Mouse (Mus musculus) layer of hippocampus, adult 9-10 months (tissue): ENCODE results near the gene Rhob.

Experiments used
- DNase-seq: peaks from one replicate; pipeline ENCODE4 v3.0.0; 2022; ENCODE audit warnings: low spot score

Rhob gene

DNA sequence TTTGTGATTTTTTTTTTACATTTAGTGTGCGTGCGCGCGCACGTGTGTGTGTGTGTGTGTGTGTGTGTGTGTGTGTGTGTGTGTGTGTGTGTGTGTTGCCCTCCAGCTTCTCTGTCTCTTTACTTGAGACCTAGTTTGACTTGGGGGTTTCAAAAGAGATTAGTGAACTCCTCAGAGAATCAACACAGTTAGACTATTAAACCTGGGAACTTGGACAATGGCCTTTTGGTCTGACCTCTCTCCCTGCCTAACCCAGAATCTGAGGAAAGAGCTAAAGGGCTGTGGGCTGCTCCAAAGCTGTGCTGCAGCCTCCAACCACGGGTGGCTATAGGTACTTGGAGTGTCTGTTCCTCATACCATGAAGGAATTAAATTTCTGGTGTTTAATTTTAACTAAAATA, 4.3 kb upstream of the Rhob start:
- no peak for DNase-seq

- DNase-seq: no peak
Observed at GRCm38 (mm10) chr12:8502546-8502945, 2.7 kb upstream of the Rhob start.

DNA sequence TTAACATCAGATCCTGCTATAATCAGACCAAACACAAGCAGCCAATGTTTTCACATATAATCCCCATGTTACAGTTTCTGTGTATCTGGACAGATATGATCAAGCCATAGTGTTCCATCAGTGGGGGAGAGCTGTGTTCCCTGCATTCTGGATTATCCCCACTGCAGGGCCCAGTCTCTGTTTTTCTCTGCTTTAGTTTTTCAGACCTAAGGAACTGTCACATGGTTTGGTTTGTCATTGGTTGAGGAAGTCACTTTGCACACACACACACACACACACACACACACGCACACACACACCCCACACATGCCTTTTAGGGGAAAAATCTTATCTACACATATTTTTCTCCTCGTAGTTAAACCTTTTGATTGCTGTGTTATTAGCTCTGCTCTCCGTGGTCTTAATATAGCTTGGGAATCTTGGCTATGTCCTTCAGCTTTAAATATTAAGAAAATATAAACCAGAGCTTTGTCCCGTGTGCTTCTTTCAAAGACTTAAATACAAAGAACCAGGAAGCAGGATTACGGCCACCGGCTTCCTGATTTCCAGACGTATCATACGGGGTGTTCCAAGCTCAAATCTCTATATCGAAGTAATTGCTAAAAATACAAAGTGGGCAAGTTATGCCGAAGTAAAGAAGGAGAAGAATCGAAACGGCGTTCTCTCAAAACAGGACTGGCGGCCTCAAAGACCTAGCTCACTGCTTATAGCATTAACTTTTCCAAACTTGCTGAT, 1.9 kb upstream of the Rhob start:
- no peak for DNase-seq

DNA sequence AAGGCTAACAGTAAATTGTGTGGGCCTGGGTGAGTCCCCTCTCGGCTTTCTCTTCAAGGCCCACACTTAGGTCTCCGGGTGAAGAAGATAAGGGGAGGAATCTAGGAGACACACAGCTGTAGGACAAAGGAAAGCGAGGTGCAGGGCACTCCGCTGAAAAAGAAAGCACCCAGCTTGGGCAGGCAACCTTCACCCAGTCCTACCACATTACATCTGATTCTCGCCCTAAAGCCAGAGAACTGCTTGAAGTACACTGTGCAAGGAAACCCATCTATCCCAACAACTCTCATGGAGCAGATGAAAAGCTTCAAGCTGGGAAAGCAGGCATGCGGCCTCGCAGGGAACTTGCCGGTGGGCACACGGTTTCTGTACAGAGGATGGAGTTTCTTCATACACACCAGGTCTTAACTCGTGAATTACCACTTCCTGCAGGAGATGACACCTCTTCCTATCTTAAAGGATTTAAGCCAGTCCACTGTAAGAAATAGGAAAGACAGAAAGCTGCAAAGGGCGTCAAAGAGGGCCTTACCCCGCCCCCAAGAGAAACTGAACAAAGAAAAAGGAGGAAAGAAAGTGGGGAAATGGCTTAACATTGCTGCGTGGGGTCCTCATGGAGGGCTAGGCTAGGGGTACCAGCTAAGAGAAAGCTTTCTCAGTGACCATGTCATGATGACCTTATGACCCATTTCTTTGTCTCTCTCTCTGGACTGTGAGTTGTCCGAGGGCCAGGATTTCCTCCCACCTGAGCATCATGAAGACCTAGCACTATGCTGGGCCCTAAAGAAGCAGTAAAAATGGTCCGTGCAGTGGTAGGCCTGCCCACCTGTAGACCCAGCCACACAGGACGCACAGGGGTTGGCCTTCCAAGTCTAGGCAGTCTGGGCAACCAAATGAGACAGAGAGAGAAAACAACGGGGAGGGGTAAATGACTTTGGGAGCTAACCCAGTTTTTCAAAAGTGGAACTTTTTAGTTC, 1.1 kb upstream of the Rhob start:
- DNase-seq: no peak

DNA sequence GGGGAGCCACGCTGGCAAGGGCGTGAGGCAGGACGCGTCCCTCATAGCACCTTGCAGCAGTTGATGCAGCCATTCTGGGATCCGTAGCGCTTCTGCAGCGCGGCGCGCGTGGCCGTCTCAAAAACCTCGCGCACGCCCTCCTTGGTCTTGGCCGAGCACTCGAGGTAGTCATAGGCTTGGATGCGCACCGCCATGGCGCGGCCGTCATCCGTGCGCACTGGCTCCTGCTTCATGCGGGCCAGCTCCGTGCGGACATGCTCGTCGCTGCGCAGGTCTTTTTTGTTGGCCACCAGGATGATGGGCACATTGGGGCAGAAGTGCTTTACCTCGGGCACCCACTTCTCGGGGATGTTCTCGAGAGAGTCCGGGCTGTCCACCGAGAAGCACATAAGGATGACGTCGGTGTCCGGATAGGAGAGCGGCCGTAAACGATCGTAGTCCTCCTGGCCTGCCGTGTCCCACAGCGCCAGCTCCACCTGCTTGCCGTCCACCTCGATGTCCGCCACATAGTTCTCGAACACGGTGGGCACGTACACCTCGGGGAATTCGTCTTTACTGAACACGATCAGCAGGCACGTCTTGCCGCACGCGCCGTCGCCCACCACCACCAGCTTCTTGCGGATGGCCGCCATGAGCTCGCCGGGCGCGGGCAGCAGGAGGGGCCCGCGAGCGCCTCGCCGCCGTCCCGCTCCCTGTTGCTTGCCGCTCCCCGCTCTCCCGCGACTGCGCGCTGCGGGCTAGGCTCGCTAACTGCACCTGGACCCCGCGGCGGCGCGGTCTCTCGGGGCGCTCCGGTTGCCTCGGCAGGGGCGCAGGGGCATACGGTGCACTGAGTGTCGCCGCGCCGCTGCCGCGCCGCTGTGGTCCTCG, 573 bp downstream of the Rhob start:
- no peak for DNase-seq

- no peak for DNase-seq
Observed at GRCm38 (mm10) chr12:8498591-8499000, 1.2 kb downstream of the Rhob start.

DNA sequence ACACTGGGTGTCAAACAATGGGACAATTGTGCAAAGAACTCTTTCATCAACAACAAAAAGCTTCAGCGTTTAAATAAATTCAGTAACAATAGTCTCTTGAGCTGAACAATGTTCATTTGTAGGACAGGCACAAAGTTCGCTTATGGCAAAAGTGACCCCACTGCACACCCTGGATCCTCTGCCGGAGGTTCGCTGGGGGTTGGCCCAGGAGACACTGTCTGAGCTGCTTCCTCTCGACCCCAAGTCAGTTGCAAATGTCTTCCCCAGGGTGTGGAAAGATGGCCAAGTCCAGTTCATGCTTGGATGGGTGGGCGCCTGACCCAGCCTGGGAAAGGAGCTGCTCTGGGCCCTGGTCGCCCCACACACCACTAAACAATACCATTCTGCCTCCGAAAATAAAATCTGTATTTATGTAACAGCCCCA, 1.6 kb downstream of the Rhob start:
- no peak for DNase-seq

DNA sequence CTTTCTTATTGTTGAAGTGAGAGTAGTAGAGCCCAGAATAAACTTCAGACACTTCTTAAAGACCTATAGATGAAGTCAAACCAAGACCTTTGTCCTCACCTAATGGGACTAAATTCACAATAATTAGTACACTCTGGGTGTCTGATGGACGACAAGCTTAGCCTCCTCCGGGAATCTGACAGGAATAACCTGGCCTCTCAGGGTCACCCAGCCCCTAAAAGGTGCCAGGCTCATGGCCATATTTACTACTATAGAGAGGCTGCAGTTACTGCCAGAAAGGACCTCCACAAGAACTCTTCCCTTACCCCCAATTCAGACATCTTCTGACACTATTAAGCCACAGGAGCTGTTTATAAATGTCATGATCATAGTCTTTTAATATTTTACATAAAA, 2.5 kb downstream of the Rhob start:
- DNase-seq: no peak

DNA sequence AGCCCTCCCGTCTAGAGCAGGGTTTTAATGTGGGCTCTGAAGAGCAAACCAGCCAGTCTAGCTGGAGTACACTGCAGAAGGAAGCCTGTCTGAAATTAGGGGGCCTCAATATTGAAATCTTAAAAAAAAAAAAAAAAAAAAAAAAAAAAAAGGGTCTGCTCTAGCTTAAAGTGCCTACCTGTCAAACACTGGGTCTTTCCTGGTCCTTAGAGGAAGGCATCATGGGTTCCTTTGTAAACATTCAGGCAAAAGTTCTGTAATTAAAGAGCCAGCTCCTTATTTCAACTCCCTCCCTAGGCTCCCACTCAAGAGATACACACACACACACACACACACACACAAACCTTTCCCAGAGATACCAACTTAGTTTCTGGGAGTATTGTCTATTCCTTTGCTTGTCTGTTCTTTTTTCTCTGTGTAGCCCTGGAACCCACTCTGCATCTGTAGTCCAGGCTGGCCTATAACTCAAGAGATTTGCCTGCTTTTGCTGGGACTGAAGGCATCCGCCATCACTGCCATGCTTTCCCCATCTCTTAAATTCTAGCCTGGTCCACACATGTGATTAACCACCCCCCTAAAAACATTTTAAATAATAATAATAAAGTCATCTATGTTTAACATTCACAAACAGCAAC, 3.0 kb downstream of the Rhob start:
- DNase-seq: no peak

- no peak for DNase-seq
Observed at GRCm38 (mm10) chr12:8495881-8496678, 3.7 kb downstream of the Rhob start.

DNA sequence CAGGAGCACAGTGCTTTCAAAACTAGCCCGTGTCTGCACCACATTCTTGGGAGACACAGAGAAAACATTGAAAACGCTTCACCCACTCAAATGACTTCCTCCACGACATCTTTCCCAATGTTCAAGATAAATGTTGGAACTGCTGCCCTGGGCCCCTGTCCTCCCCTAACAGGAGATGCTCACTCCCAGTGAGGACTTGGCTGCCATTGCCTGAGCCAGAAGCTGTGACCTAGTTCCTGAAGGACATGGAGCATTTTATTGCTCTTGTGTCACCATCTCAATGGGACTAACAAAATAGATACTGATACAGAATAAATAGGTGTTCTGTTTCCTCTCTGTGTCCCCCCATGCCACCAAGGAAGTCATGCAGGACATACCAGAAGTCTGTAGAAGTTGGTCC, 5.1 kb downstream of the Rhob start:
- no peak for DNase-seq

DNA sequence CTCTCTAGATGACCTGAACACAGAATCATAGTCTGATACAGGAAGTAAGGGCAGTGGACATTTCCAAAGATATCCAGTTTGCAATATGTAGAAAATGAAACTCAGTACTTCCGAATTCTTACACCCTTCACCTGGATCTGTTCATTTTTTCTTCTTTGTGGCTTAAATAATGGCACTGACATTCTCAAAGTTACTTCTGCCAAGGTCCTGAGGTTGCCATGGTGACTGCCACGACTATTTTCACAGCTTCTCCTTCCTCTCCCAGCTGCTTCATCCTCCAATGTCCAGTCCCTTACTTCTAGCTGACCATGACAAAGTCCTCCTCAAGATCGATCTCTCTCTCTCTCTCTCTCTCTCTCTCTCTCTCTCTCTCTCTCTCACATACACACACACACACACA, 6.4 kb downstream of the Rhob start:
- no peak for DNase-seq

- DNase-seq: no peak
Observed at GRCm38 (mm10) chr12:8489098-8489497, 10.7 kb downstream of the Rhob start.

DNA sequence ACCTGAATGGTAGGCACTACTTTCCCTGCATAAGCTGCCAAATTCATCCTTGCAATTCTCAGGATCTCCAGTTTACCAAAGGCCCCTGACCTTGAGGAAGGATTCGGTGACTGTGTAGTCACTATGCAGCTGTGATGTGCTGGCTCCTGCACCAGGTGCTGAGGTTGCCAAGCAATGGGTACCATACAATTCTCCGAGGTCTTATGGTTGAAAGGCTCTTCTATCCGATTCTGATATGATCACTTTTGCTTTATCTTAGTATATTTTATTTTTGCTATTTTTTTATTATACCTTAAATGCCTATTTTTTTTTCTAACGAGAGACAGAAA, 11.2 kb downstream of the Rhob start:
- no peak for DNase-seq

GRCm38 (mm10) chr12:8487959-8488651, 11.7 kb downstream of the Rhob start:
- no peak for DNase-seq

- no peak for DNase-seq
Observed at GRCm38 (mm10) chr12:8487281-8487680, 12.5 kb downstream of the Rhob start.

DNA sequence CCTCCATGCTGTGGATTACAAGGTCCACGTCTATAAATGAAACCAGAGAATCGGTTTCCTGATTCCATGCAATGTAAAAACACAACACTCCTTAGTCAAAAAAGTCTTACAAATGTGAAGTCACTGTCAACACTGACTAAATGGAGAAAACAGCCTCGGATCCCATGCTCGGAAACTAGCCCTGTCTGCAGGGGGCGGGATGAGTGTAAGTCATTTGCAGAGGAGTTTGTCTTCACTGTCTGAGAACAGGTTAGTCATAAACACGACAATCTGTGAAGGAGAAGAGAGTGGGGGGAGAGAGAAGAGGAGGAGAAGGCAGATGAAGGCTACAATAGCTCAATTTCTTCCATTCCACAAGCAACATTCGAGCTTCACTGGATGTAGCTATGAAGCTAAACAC, 14.6 kb downstream of the Rhob start:
- no peak for DNase-seq

GRCm38 (mm10) chr12:8482169-8482568, 17.6 kb downstream of the Rhob start:
- DNase-seq: no peak

DNA sequence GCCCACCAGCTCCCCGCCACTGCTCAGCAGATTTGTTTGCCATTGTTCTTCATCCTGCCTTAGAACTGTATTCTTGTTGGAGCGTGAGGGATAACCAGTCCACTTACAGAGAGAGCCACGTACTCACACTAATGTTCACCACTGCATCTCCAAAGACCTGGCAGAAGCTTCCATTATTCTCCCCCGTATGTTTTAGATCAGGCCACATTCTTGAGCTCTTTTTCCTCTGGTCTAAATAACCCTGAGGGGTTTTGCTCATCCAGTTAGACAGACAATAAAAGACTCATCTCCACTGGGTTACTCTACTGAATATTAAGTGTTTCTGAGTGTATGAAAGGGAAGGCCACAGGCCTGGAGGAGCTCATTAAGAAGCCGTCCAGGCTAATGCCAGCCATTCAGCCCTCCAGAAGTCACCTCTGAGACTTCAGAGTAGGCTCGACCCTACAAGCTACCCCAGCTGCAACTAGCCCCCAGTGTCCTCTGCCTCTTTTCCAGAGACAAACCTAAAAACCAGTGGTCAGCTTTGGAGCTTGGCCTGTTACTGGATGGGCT, 24.9 kb downstream of the Rhob start:
- no peak for DNase-seq
